Mouse (Mus musculus): ENCODE measurements around the gene Wwox. TPM values are rescaled to one million over a fixed set of nuclear protein-coding genes. Genes with fewer than 3 reads are reported as not detected.
A peak's percentile ranks its signal among the peaks of the same experiment; 100 is the strongest.

Wwox gene
- polyA plus RNA-seq, 1 experiment from 2014 or later, result 13.8 TPM

DNA sequence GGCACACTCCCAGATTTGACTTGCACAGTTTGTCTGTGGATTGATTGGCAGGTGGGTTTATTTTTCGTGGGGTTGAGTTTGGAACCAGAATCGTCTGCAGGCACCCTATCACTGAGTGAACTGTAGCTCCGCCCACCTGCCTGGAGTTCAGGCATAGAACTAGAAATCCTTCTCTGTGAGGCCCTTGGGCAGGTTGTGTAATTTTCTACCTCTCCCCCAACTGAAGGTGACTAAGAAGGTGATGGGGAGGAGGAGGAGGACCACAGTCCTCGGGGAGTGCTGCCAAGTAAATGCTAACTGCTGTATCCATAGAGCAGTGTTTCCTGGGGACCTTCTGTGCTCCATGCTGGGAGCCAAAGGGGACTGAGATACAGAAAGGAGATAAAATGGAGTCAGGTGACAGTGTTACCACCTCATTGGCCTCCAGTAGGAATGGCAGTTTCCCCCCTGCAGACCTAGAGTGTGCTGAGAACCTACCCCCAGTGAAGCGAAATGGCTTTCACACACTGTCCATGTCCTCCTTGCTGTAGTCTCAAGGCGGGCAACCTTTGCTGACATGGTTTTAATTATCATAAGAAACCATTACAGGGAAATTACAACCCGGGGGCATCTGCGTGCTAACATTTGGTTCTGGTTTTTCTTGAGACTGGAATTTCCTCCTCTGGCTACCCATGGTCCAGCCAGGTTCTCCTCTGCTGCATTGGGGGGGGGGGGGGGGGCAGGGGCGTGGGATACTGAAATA is 195.4 kb downstream of the Wwox start:
- Histone ChIP-seq H3K27ac (ENCODE audit: low read depth, low read length) (no peak overlapping the region), H3K27me3 (ENCODE audit: control insufficient read depth, insufficient read depth, low read length) (no peaks in the 10 kb centered on the region), H3K4me3 (ENCODE audit: low read depth, low read length) (no peak overlapping the region), H3K4me2 (ENCODE audit: low read depth, low read length) (no peak overlapping the region), H3K4me1 (ENCODE audit: control insufficient read depth, insufficient read depth, low read length) (no peaks in the 10 kb centered on the region), H3K36me3 (ENCODE audit: control insufficient read depth, insufficient read depth, low read length) (no peaks in the 10 kb centered on the region), H3K9ac (replicated peaks; ENCODE audit: low read depth, low read length) (no peak overlapping the region), H3K9me3 (ENCODE audit: control insufficient read depth, low read length) (no peaks in the 10 kb centered on the region)
- no peak for ATAC-seq (ENCODE audit: low read depth)
- WGBS, result 72% methylated on average over 9 of the region's 9 CpGs

DNA sequence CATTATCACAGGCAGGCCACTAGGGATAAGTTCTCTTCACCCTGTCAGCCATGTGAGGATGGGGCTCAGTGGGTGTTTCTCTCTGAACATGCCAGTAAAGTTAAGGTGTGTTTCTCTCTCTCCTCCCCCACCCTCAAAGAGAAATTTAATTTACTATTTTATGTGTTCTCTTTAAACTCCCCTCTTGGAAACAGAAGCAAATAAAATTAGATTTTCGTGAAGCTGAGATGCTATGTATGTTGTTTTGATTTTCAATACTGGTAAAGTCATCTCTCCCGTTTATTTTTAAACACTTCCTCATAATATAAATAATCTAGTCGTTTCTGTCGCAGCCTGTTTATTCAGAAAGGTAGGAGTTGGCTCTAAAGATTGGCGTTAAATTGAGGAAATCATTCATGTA is 196.9 kb downstream of the Wwox start:
- Histone ChIP-seq H3K27ac (ENCODE audit: low read depth, low read length) (no peak overlapping the region), H3K27me3 (ENCODE audit: control insufficient read depth, insufficient read depth, low read length) (no peaks in the 10 kb centered on the region), H3K4me2 (ENCODE audit: low read depth, low read length) (no peak overlapping the region), H3K4me3 (ENCODE audit: low read depth, low read length) (no peak overlapping the region), H3K9ac (replicated peaks; ENCODE audit: low read depth, low read length) (no peak overlapping the region), H3K36me3 (ENCODE audit: control insufficient read depth, insufficient read depth, low read length) (no peaks in the 10 kb centered on the region), H3K9me3 (ENCODE audit: control insufficient read depth, low read length) (no peaks in the 10 kb centered on the region), H3K4me1 (ENCODE audit: control insufficient read depth, insufficient read depth, low read length) (no peaks in the 10 kb centered on the region)
- 70% methylated on average over 5 of the region's 5 CpGs for WGBS
- no peak for ATAC-seq (ENCODE audit: low read depth)

DNA sequence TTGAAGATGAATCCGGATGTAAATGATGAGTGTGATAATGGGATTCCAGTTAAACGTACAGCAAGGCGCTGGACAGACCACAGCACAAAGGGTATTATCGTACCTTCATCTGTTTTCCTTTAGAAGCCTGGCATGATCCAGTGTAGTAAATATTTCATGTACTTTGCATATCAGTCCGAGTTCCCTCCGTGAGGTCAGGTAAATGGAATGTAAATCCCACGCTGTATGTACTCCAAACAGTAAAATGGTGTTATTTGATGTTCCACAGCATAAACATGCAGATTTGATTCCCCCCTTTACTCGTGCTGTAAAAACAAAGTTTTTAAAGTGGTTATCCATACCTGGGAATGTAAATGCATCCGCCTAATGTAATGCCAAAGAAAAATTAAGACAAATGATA is 202.4 kb downstream of the Wwox start:
- ATAC-seq (ENCODE audit: low read depth), result no peak
- Histone ChIP-seq H3K4me1 (ENCODE audit: control insufficient read depth, insufficient read depth, low read length) (no peaks in the 10 kb centered on the region), H3K36me3 (ENCODE audit: control insufficient read depth, insufficient read depth, low read length) (no peaks in the 10 kb centered on the region), H3K4me2 (ENCODE audit: low read depth, low read length) (no peak overlapping the region), H3K27me3 (ENCODE audit: control insufficient read depth, insufficient read depth, low read length) (no peaks in the 10 kb centered on the region), H3K9me3 (ENCODE audit: control insufficient read depth, low read length) (no peaks in the 10 kb centered on the region), H3K27ac (ENCODE audit: low read depth, low read length) (no peak overlapping the region), H3K4me3 (ENCODE audit: low read depth, low read length) (no peak overlapping the region), H3K9ac (replicated peaks; ENCODE audit: low read depth, low read length) (no peak overlapping the region)
- WGBS, result 71% methylated on average over 9 of the region's 9 CpGs

DNA sequence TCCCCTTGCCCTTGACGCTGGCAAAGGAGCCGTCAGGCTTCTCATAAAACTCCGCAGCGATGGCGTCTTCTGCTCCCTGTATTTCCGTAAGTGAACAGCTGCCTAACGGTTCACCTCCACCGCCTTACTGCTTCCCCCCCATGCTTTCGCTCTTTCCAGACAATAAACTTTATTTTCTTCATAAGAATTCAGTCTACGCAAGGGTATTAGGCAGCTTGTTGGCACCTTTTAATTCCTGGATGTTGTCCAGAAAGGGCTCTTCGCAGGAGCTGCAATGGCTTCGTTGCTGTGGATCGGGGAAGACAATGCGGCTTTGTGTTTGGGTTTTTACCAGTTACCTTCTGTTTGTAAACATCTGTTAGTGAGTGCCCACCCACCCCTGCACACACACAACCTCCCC is 211.3 kb downstream of the Wwox start:
- Histone ChIP-seq H3K4me1 (ENCODE audit: control insufficient read depth, insufficient read depth, low read length) (0 out of 2 replicates have a peak, but pooled peaks cover 3% of the 10 kb centered on the region), H3K9ac (replicated peaks; ENCODE audit: low read depth, low read length) (no peak overlapping the region), H3K36me3 (ENCODE audit: control insufficient read depth, insufficient read depth, low read length) (no peaks in the 10 kb centered on the region), H3K4me2 (ENCODE audit: low read depth, low read length) (peak overlapping the region; percentile 14; the same call in 1 of the 2 replicates), H3K4me3 (ENCODE audit: low read depth, low read length) (no peak overlapping the region), H3K9me3 (ENCODE audit: control insufficient read depth, low read length) (no peaks in the 10 kb centered on the region), H3K27me3 (ENCODE audit: control insufficient read depth, insufficient read depth, low read length) (no peaks in the 10 kb centered on the region), H3K27ac (ENCODE audit: low read depth, low read length) (peak overlapping the region; percentile 62; the same call in 1 of the 2 replicates)
- WGBS, result 58% methylated on average over 14 of the region's 14 CpGs
- 0 out of 2 replicates have a peak, but pooled peaks have one; percentile 17 for ATAC-seq (ENCODE audit: low read depth)

DNA sequence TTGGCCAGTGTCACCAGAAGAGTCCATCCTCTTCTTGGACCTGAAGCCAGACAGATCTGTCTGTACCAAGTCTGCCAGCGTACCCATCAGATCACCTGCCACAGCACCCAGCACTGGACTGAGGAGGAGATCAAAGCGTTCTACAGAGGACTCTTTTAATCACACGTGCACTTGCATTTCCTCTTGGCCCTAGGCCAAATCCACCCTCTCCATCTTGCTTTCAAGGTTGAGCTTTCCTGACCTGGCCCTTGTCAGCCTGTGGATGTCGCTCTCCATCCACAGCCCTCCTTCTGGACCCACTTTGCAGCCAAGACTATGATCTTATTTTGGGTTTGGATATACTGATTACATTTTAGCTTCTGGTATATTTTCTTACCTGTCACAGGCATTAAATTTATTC is 218.3 kb downstream of the Wwox start:
- 58% methylated on average over 4 of the region's 4 CpGs for WGBS
- Histone ChIP-seq H3K27ac (ENCODE audit: low read depth, low read length) (no peak overlapping the region), H3K9me3 (ENCODE audit: control insufficient read depth, low read length) (no peaks in the 10 kb centered on the region), H3K27me3 (ENCODE audit: control insufficient read depth, insufficient read depth, low read length) (no peaks in the 10 kb centered on the region), H3K36me3 (ENCODE audit: control insufficient read depth, insufficient read depth, low read length) (no peaks in the 10 kb centered on the region), H3K4me3 (ENCODE audit: low read depth, low read length) (no peak overlapping the region), H3K4me1 (ENCODE audit: control insufficient read depth, insufficient read depth, low read length) (no peaks in the 10 kb centered on the region), H3K4me2 (ENCODE audit: low read depth, low read length) (no peak overlapping the region), H3K9ac (replicated peaks; ENCODE audit: low read depth, low read length) (no peak overlapping the region)
- ATAC-seq (ENCODE audit: low read depth), result no peak

DNA sequence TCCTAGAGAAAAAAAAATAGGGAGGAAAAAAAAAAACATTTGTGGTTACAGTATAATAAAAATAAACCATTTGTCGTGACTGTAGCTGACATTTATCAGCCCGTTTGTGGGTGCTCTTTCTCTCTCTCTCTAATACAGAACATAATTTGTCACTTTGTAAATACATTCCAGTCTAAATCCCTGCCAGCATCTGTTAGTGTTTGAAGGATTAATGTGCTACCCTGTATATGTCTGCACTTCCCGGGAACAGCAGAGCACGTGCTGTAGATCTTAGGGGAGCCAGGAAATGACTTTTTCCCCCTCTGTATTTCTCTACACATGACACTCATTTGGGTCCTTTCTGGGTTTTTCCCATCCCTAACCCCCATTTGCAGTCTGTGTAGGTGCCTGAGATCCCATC is 219.0 kb downstream of the Wwox start:
- 45% methylated on average over 4 of the region's 4 CpGs for WGBS
- Histone ChIP-seq H3K9me3 (ENCODE audit: control insufficient read depth, low read length) (no peaks in the 10 kb centered on the region), H3K27me3 (ENCODE audit: control insufficient read depth, insufficient read depth, low read length) (no peaks in the 10 kb centered on the region), H3K27ac (ENCODE audit: low read depth, low read length) (no peak overlapping the region), H3K4me1 (ENCODE audit: control insufficient read depth, insufficient read depth, low read length) (no peaks in the 10 kb centered on the region), H3K36me3 (ENCODE audit: control insufficient read depth, insufficient read depth, low read length) (no peaks in the 10 kb centered on the region), H3K9ac (replicated peaks; ENCODE audit: low read depth, low read length) (no peak overlapping the region), H3K4me2 (ENCODE audit: low read depth, low read length) (no peak overlapping the region), H3K4me3 (ENCODE audit: low read depth, low read length) (no peak overlapping the region)
- ATAC-seq (ENCODE audit: low read depth), result no peak

DNA sequence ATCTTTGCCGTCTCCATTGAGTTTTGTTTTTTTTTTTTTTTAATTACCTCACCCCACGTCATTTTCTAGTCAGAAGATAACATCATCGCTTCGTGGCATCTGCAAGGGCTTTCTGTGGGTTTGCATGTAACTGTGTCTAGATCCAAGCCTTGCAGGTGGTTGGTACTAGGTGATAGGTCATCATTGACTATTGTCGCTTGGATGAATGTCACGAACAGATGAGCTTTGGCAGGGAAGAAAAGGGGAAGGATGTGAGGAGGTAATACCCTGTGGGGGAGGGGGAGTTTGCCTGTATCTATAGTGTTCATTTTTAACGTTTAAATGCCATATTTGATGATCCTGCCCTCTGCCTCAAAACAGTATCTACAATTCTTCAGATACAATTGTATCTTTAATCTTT is 223.6 kb downstream of the Wwox start:
- no peak for ATAC-seq (ENCODE audit: low read depth)

DNA sequence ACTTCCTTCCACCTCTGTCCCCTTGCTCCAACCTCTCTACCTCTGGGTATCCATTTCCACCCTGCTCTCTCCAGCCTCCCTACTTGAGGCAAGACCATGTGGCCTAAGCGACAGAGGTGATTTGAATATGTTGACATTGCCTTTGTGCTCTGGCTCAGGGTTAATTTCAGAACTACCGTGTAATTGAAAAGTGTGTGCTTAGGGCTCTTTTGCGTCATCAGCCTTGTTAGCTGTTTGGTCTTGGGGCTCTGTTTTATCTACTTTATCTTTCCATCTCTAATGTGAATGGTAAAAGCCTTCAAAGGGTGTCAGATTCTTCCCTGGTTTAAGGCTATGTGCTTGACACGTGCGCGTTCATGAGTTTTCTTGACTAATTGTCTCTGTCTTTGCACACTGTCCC is 226.1 kb downstream of the Wwox start:
- H3K9ac ChIP-seq (replicated peaks; ENCODE audit: low read depth, low read length), result no peak overlapping the region
- no peaks in the 10 kb centered on the region for H3K9me3 ChIP-seq (ENCODE audit: control insufficient read depth, low read length)
- no peak overlapping the region for H3K27ac ChIP-seq (ENCODE audit: low read depth, low read length)
- no peak overlapping the region for H3K4me2 ChIP-seq (ENCODE audit: low read depth, low read length)
- H3K4me1 ChIP-seq (ENCODE audit: control insufficient read depth, insufficient read depth, low read length), result no peaks in the 10 kb centered on the region
- H3K27me3 ChIP-seq (ENCODE audit: control insufficient read depth, insufficient read depth, low read length), result no peaks in the 10 kb centered on the region
- 69% methylated on average over 6 of the region's 6 CpGs for WGBS
- no peaks in the 10 kb centered on the region for H3K36me3 ChIP-seq (ENCODE audit: control insufficient read depth, insufficient read depth, low read length)
- no peak for ATAC-seq (ENCODE audit: low read depth)
- H3K4me3 ChIP-seq (ENCODE audit: low read depth, low read length), result no peak overlapping the region

More for the DNA sequence above, 223.6 kb downstream of the Wwox start:
- H3K9ac ChIP-seq (replicated peaks; ENCODE audit: low read depth, low read length), result no peak overlapping the region
- H3K27me3 ChIP-seq (ENCODE audit: control insufficient read depth, insufficient read depth, low read length), result no peaks in the 10 kb centered on the region
- no peaks in the 10 kb centered on the region for H3K4me1 ChIP-seq (ENCODE audit: control insufficient read depth, insufficient read depth, low read length)
- no peak overlapping the region for H3K4me3 ChIP-seq (ENCODE audit: low read depth, low read length)
- H3K36me3 ChIP-seq (ENCODE audit: control insufficient read depth, insufficient read depth, low read length), result no peaks in the 10 kb centered on the region
- H3K4me2 ChIP-seq (ENCODE audit: low read depth, low read length), result no peak overlapping the region
- 83% methylated on average over 7 of the region's 7 CpGs for WGBS
- H3K27ac ChIP-seq (ENCODE audit: low read depth, low read length), result no peak overlapping the region
- no peaks in the 10 kb centered on the region for H3K9me3 ChIP-seq (ENCODE audit: control insufficient read depth, low read length)

DNA sequence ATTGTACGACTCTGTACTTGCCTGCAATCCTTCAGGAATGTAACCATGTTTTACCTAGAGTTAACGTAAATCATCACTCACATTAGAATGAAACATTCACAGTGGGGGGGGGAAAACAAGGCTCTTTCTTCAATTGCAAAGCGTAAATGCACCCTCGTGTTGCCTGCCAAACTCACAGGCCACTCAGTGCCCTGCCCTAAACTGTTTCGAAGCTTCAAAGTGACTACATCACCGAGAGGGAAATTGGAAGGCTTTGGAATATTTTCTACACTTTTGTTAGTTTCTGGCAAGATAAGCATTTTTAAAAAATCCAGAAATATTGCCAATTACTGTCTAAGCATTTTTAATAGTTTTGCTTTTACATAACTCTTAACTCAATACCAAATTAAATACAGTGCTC is 231.3 kb downstream of the Wwox start:
- WGBS, result 74% methylated on average over 6 of the region's 6 CpGs
- Histone ChIP-seq H3K36me3 (ENCODE audit: control insufficient read depth, insufficient read depth, low read length) (no peaks in the 10 kb centered on the region), H3K9ac (replicated peaks; ENCODE audit: low read depth, low read length) (no peak overlapping the region), H3K27ac (ENCODE audit: low read depth, low read length) (no peak overlapping the region), H3K4me3 (ENCODE audit: low read depth, low read length) (no peak overlapping the region), H3K27me3 (ENCODE audit: control insufficient read depth, insufficient read depth, low read length) (no peaks in the 10 kb centered on the region), H3K4me2 (ENCODE audit: low read depth, low read length) (no peak overlapping the region), H3K4me1 (ENCODE audit: control insufficient read depth, insufficient read depth, low read length) (no peaks in the 10 kb centered on the region), H3K9me3 (ENCODE audit: control insufficient read depth, low read length) (no peaks in the 10 kb centered on the region)
- ATAC-seq (ENCODE audit: low read depth), result no peak

Data from neural tube, embryonic 14.5 days (tissue).